Mouse (Mus musculus) kidney, embryonic 15.5 days (tissue): ENCODE results near the gene Cfap97d1. TPM values are rescaled to one million over a fixed set of nuclear protein-coding genes. Genes with fewer than 3 reads are reported as not detected.
"Not testable (repeated sequence)": the region's sequence is repeated elsewhere in the genome, so short reads cannot be mapped to it uniquely, and the experiment has no call there.

ENCODE experiments used
- ATAC-seq: fragments of 200-750 bp; cut with Nextera tagmentation; replicated peaks from 2 replicates; pipeline ENCODE4 v1.8.0; 2017; ENCODE audit warnings: moderate TSS enrichment; ENCODE audit not compliant: low FRiP score
- H3K27ac ChIP-seq: fragments of 300-500 bp; sonication (generic); 2 replicates; pipeline ENCODE4 v1.5.1; 2015; ENCODE audit warnings: mild to moderate bottlenecking, inconsistent platforms
- H3K27me3 ChIP-seq: fragments of 300-500 bp; sonication (generic); 2 replicates; pipeline ENCODE4 v1.6.1; 2015; ENCODE audit warnings: inconsistent platforms
- H3K36me3 ChIP-seq: fragments of 300-500 bp; sonication (generic); 2 replicates; pipeline ENCODE4 v1.6.1; 2015; ENCODE audit warnings: inconsistent platforms
- H3K4me1 ChIP-seq: fragments of 300-500 bp; sonication (generic); 2 replicates; pipeline ENCODE4 v1.6.1; 2015; ENCODE audit warnings: inconsistent platforms
- H3K4me2 ChIP-seq: fragments of 300-500 bp; sonication (generic); 2 replicates; pipeline ENCODE4 v1.6.1; 2015; ENCODE audit warnings: moderate library complexity, mild to moderate bottlenecking, inconsistent platforms
- H3K4me3 ChIP-seq: fragments of 300-500 bp; sonication (generic); replicated peaks from 2 replicates; pipeline ENCODE4 v1.5.1; 2015; ENCODE audit warnings: mild to moderate bottlenecking, inconsistent platforms
- H3K9ac ChIP-seq: fragments of 300-500 bp; sonication (generic); 2 replicates; pipeline ENCODE4 v1.6.1; 2015; ENCODE audit warnings: mild to moderate bottlenecking, inconsistent platforms
- H3K9me3 ChIP-seq: fragments of 300-500 bp; sonication (generic); replicated peaks from 2 replicates; pipeline ENCODE4 v1.6.1; 2016; ENCODE audit warnings: inconsistent platforms
- WGBS: fragments of 180-500 bp; shearing (Covaris S2); methylation state at CpG from one replicate; pipeline ENCODE4 v1.1.7; 2015; ENCODE audit warnings: mixed read lengths; 5-methylcytosine and 5-hydroxymethylcytosine counted together
- polyA plus RNA-seq: library from polyadenylated mRNA; unstranded; fragments of >200 nt; fragmentation: Nextera tagmentation; extraction: Ambion mirVana; gene quantifications from 2 replicates; pipeline ENCODE4 v1.2.1, GENCODE M21; 2015

Cfap97d1 gene
- polyA plus RNA-seq, 1 experiment from 2014 or later, result not detected

GRCm38 (mm10) chr11:101974923-101975322 is 9.2 kb upstream of the Cfap97d1 start:
- ATAC-seq, result no peak
- H3K4me2 ChIP-seq, result no peak overlapping the region
- no peak overlapping the region for H3K4me3 ChIP-seq
- peaks cover 13% of the 10 kb centered on the region for H3K4me1 ChIP-seq
- H3K27ac ChIP-seq, result no peak overlapping the region
- no peak overlapping the region for H3K9ac ChIP-seq
- H3K9me3 ChIP-seq, result no peaks in the 10 kb centered on the region
- peaks cover 45% of the 10 kb centered on the region for H3K36me3 ChIP-seq
- no peaks in the 10 kb centered on the region for H3K27me3 ChIP-seq
- WGBS, result 53% methylated on average over 9 of the region's 9 CpGs

GRCm38 (mm10) chr11:101976949-101977348 is 7.1 kb upstream of the Cfap97d1 start:
- no peak for ATAC-seq
- no peak overlapping the region for H3K9ac ChIP-seq
- H3K27me3 ChIP-seq, result 0 out of 2 replicates have a peak, but pooled peaks cover 2% of the 10 kb centered on the region
- peaks cover 26% of the 10 kb centered on the region for H3K4me1 ChIP-seq
- no peak overlapping the region for H3K4me2 ChIP-seq
- H3K9me3 ChIP-seq, result no peaks in the 10 kb centered on the region
- H3K27ac ChIP-seq, result 0 out of 2 replicates have a peak overlapping the region, but pooled peaks have one; percentile 54
- peaks cover 59% of the 10 kb centered on the region for H3K36me3 ChIP-seq
- no peak overlapping the region for H3K4me3 ChIP-seq
- 95% methylated on average over 7 of the region's 7 CpGs for WGBS

GRCm38 (mm10) chr11:101979140-101979539 is 4.9 kb upstream of the Cfap97d1 start:
- H3K4me2 ChIP-seq, result no peak overlapping the region
- 0 out of 2 replicates have a peak, but pooled peaks cover 2% of the 10 kb centered on the region for H3K27me3 ChIP-seq
- no peak overlapping the region for H3K9ac ChIP-seq
- H3K4me3 ChIP-seq, result no peak overlapping the region
- no peaks in the 10 kb centered on the region for H3K9me3 ChIP-seq
- no peak overlapping the region for H3K27ac ChIP-seq
- ATAC-seq, result no peak
- H3K4me1 ChIP-seq, result peaks cover 47% of the 10 kb centered on the region
- peaks cover 42% of the 10 kb centered on the region for H3K36me3 ChIP-seq
- 92% methylated on average over 5 of the region's 5 CpGs for WGBS

DNA sequence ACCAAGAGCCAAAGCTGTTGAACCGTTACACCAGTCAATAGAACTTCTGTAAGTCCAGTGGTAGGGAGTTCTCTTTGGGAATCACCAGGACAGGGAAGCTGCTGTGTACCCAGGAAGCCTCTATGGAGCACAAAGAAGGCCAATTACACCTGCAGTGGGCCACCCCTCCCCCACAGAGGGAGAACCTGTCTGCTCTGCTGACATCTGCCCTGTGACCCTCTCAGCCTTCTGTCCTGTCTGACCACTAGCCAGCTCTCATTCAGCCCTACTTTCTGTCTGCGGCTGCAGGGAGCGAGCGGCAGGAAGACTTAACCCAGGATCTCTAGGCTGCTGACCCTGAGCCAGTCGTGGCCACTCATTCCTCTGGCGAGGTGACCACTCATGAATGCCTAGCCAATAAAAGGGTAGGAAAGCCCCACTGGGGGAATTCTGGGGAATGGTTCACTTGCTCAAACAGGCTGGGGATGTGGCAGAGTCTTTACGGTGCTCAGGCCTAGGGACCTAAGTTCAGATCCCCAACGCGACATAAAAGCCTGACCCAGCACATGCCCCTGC is 3.4 kb upstream of the Cfap97d1 start:
- no peaks in the 10 kb centered on the region for H3K9me3 ChIP-seq
- peaks cover 60% of the 10 kb centered on the region for H3K4me1 ChIP-seq
- no peak overlapping the region for H3K4me2 ChIP-seq
- H3K4me3 ChIP-seq, result no peak overlapping the region
- 73% methylated on average over 9 of the region's 9 CpGs for WGBS
- peaks cover 42% of the 10 kb centered on the region for H3K36me3 ChIP-seq
- H3K27me3 ChIP-seq, result 0 out of 2 replicates have a peak, but pooled peaks cover 2% of the 10 kb centered on the region
- ATAC-seq, result no peak
- no peak overlapping the region for H3K27ac ChIP-seq
- H3K9ac ChIP-seq, result peak overlapping the region; percentile 22; the same call in 1 of the 2 replicates

DNA sequence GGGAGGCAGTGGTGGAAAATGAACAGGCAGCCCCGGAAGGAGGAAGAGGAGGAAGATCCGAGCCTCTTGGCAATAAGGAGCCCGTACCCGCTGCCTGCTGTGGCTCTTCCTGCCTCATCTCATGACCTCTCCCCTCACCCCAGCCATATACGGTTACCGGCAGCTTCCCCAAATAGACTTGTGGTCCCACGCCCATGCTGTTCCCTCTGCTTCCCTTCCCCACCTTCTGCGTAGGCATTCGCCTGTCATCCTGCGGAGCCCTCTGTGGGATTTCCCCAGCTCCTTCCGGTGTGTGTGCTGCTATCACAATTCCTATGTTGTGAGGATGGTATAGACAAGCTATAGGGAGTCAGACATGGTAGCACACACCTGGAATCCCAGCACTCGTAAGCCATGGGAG is 2.2 kb upstream of the Cfap97d1 start:
- Histone ChIP-seq H3K4me1 (peaks cover 71% of the 10 kb centered on the region), H3K27ac (0 out of 2 replicates have a peak overlapping the region, but pooled peaks have one; percentile 7), H3K4me2 (no peak overlapping the region), H3K27me3 (peaks cover 8% of the 10 kb centered on the region), H3K9me3 (no peaks in the 10 kb centered on the region), H3K9ac (no peak overlapping the region), H3K36me3 (peaks cover 33% of the 10 kb centered on the region), H3K4me3 (no peak overlapping the region)
- ATAC-seq, result no peak
- 68% methylated on average over 12 of the region's 12 CpGs for WGBS

- no peak overlapping the region for H3K9ac ChIP-seq
- no peak for ATAC-seq
- H3K4me3 ChIP-seq, result 0 out of 2 replicates have a peak overlapping the region, but pooled peaks have one; percentile 6
- peaks cover 31% of the 10 kb centered on the region for H3K36me3 ChIP-seq
- peaks cover 64% of the 10 kb centered on the region for H3K4me1 ChIP-seq
- peaks cover 18% of the 10 kb centered on the region for H3K27me3 ChIP-seq
- H3K9me3 ChIP-seq, result no peaks in the 10 kb centered on the region
- 63% methylated on average over 6 of the region's 6 CpGs for WGBS
- peak overlapping the region; percentile 93 for H3K27ac ChIP-seq
- peak overlapping the region; percentile 93 for H3K4me2 ChIP-seq
Observed at GRCm38 (mm10) chr11:101982981-101983411, 1.1 kb upstream of the Cfap97d1 start.

- Histone ChIP-seq H3K4me3 (peak overlapping the region; percentile 60), H3K27me3 (peaks cover 18% of the 10 kb centered on the region), H3K9me3 (no peaks in the 10 kb centered on the region), H3K36me3 (peaks cover 28% of the 10 kb centered on the region), H3K9ac (no peak overlapping the region), H3K27ac (peak overlapping the region; percentile 93), H3K4me2 (peak overlapping the region; percentile 93), H3K4me1 (peaks cover 59% of the 10 kb centered on the region)
- 59% methylated on average over 10 of the region's 10 CpGs for WGBS
- no peak for ATAC-seq
Observed at GRCm38 (mm10) chr11:101983431-101983921, 603 bp upstream of the Cfap97d1 start.

- not testable (repeated sequence) for H3K4me2 ChIP-seq, H3K9me3 ChIP-seq, ATAC-seq, H3K9ac ChIP-seq, H3K4me3 ChIP-seq
- H3K27ac ChIP-seq, result peak overlapping the region; percentile 93
- 54% methylated on average over 6 of the region's 6 CpGs for WGBS
- H3K36me3 ChIP-seq, result peaks cover 11% of the 10 kb centered on the region
- H3K27me3 ChIP-seq, result peaks cover 18% of the 10 kb centered on the region
- H3K4me1 ChIP-seq, result peaks cover 58% of the 10 kb centered on the region
Observed at GRCm38 (mm10) chr11:101985450-101985849, 1.4 kb downstream of the Cfap97d1 start.

- H3K4me2 ChIP-seq, result peak overlapping the region; percentile 37
- 5% methylated on average over 10 of the region's 10 CpGs for WGBS
- ATAC-seq, result 0 out of 2 replicates have a peak, but pooled peaks have one; percentile 22
Observed at GRCm38 (mm10) chr11:101985990-101986389, 1.9 kb downstream of the Cfap97d1 start.

DNA sequence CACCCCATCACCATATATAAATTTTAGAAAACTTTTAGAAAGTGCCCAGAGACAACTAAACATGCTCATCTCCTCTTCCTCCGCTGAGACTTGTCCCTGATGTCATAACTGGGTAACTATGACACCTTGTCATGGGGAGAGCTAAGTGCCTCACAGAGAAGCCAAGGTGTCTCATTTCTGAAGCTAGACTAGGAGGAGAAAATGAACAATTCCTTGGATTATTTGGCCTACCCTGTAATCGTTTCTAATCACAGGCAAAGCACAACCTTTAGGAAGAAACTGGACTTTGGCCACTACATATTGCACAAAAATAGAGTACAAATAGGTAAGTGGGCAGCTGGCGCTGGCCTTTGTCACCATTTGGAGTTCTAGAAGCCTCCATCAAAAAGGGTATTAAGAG is 2.8 kb downstream of the Cfap97d1 start, which contains the start of gene Dusp3:
TSS of gene Dusp3 (minus strand) at position 101 of the 400 bp plus-strand sequence.
- Histone ChIP-seq H3K4me2 (peak within 1 kb of the TSS; percentile 37), H3K9me3 (no peaks in the 10 kb centered on the region), H3K27me3 (peaks cover 22% of the 10 kb centered on the region), H3K36me3 (no peaks in the 10 kb centered on the region), H3K9ac (no peak within 1 kb of the TSS), H3K27ac (no peak within 1 kb of the TSS), H3K4me1 (peaks cover 45% of the 10 kb centered on the region), H3K4me3 (0 out of 2 replicates have a peak within 1 kb of the TSS, but pooled peaks have one; percentile 3)
- 86% methylated on average over 3 of the region's 3 CpGs for WGBS
- no peak for ATAC-seq

More at GRCm38 (mm10) chr11:101985990-101986389, 1.9 kb downstream of the Cfap97d1 start:
- Histone ChIP-seq H3K4me3 (0 out of 2 replicates have a peak overlapping the region, but pooled peaks have one; percentile 3), H3K27me3 (peaks cover 23% of the 10 kb centered on the region), H3K4me1 (peaks cover 53% of the 10 kb centered on the region), H3K9me3 (no peaks in the 10 kb centered on the region), H3K36me3 (peaks cover 6% of the 10 kb centered on the region), H3K9ac (no peak overlapping the region), H3K27ac (no peak overlapping the region)

DNA sequence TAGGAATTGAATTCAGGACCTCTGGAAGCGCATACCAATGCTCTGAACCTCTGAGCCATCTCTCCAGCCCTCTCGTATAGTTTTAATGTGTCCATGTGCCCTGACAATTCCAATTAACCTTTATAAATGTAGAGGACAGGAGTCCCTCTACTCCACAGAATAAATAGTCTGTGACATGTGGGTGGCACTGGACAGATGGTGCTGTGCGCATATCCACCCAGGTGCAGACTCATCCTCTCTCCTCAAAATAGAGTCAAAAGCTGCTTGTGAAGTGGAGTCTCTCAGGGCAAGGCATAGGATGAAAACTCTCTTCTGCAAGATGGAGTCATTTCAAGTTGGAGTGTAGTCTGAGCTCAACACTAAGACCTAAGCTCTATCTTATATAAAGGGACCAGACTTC is 6.2 kb downstream of the Cfap97d1 start:
- Histone ChIP-seq H3K9me3 (no peaks in the 10 kb centered on the region), H3K4me3 (no peak overlapping the region), H3K27ac (no peak overlapping the region), H3K9ac (no peak overlapping the region), H3K4me1 (peaks cover 12% of the 10 kb centered on the region), H3K36me3 (no peaks in the 10 kb centered on the region), H3K27me3 (peaks cover 26% of the 10 kb centered on the region), H3K4me2 (no peak overlapping the region)
- 89% methylated on average over 3 of the region's 3 CpGs for WGBS
- ATAC-seq, result no peak

GRCm38 (mm10) chr11:101991813-101992212 is 7.7 kb downstream of the Cfap97d1 start:
- peaks cover 21% of the 10 kb centered on the region for H3K27me3 ChIP-seq
- H3K9ac ChIP-seq, result no peak overlapping the region
- H3K27ac ChIP-seq, result no peak overlapping the region
- no peaks in the 10 kb centered on the region for H3K9me3 ChIP-seq
- H3K36me3 ChIP-seq, result no peaks in the 10 kb centered on the region
- no peak for ATAC-seq
- H3K4me2 ChIP-seq, result no peak overlapping the region
- 73% methylated on average over 3 of the region's 3 CpGs for WGBS
- no peak overlapping the region for H3K4me3 ChIP-seq
- H3K4me1 ChIP-seq, result no peaks in the 10 kb centered on the region
